Mouse (Mus musculus) G1E (cell line): ENCODE data around the gene Foxn3.

Experiments
- CTCF ChIP-seq: IDR thresholded peaks from 2 replicates; pipeline ENCODE4 v1.5.1; 2012; ENCODE audit warnings: low read depth, low read length, inconsistent platforms, mixed read lengths
- GATA1 ChIP-seq: IDR thresholded peaks from 2 replicates; pipeline ENCODE4 v1.6.1; 2012; ENCODE audit warnings: borderline replicate concordance, low read length, inconsistent platforms, mixed read lengths
- GATA2 ChIP-seq: IDR thresholded peaks from 2 replicates; pipeline ENCODE4 v1.6.1; 2012; ENCODE audit warnings: low read depth, low read length, inconsistent platforms, borderline replicate concordance
- TAL1 ChIP-seq: conservative IDR thresholded peaks from 2 replicates; pipeline ENCODE4 v1.6.1; 2012; ENCODE audit warnings: low read depth, low read length, inconsistent platforms, mixed read lengths

- TF ChIP-seq CTCF = no peak
- no peak for TF ChIP-seq GATA1
- no peak for TF ChIP-seq TAL1
- no peak for TF ChIP-seq GATA2
Measured at GRCm38 (mm10) chr12:99563219-99564059, at the start of gene Foxn3.
